Mouse (Mus musculus) midbrain, postnatal 0 days (tissue): ENCODE results near the gene Ncoa7. TPM values are rescaled to one million over a fixed set of nuclear protein-coding genes. Genes with fewer than 3 reads are reported as not detected.

ENCODE experiments used
- ATAC-seq: fragments of 200-750 bp; cut with Nextera tagmentation; 2 replicates; pipeline ENCODE4 v1.8.0; 2017; ENCODE audit warnings: moderate number of reproducible peaks, mild to moderate bottlenecking, moderate TSS enrichment, moderate library complexity; ENCODE audit not compliant: low FRiP score
- DNase-seq: peaks from one replicate; pipeline ENCODE4 v3.0.0-alpha.2; 2015; ENCODE audit warnings: low spot score
- H3K27ac ChIP-seq: fragments of 300-500 bp; sonication (generic); 2 replicates; pipeline ENCODE4 v1.5.1; 2014; ENCODE audit warnings: low read depth, mild to moderate bottlenecking, low read length, mixed read lengths
- H3K27me3 ChIP-seq: fragments of 300-500 bp; sonication (generic); 2 replicates; pipeline ENCODE4 v1.6.1; 2014; ENCODE audit warnings: low read length, control low read depth, mixed read lengths; ENCODE audit not compliant: insufficient read depth
- H3K36me3 ChIP-seq: fragments of 300-500 bp; sonication (generic); 2 replicates; pipeline ENCODE4 v1.6.1; 2014; ENCODE audit warnings: low read length, control low read depth, mixed read lengths; ENCODE audit not compliant: insufficient read depth
- H3K4me1 ChIP-seq: fragments of 300-500 bp; sonication (generic); 2 replicates; pipeline ENCODE4 v1.6.1; 2014; ENCODE audit warnings: mild to moderate bottlenecking, control low read depth, antibody characterized with exemption, low read length, mixed read lengths; ENCODE audit not compliant: insufficient read depth
- H3K4me2 ChIP-seq: fragments of 300-500 bp; sonication (generic); 2 replicates; pipeline ENCODE4 v1.6.1; 2014; ENCODE audit warnings: low read depth, mild to moderate bottlenecking, low read length, mixed read lengths; ENCODE audit not compliant: poor library complexity, severe bottlenecking
- H3K4me3 ChIP-seq: fragments of 300-500 bp; sonication (generic); 2 replicates; pipeline ENCODE4 v1.5.1; 2014; ENCODE audit warnings: low read depth, mild to moderate bottlenecking, low read length, moderate library complexity
- H3K9ac ChIP-seq: fragments of 300-500 bp; sonication (generic); replicated peaks from 2 replicates; pipeline ENCODE4 v1.6.1; 2014; ENCODE audit warnings: mild to moderate bottlenecking, low read length, moderate library complexity, mixed read lengths; ENCODE audit not compliant: poor library complexity, severe bottlenecking
- H3K9me3 ChIP-seq: fragments of 300-500 bp; sonication (generic); 2 replicates; pipeline ENCODE4 v1.6.1; 2016; ENCODE audit warnings: low read length, control low read depth
- CTCF ChIP-seq: IDR thresholded peaks from 2 replicates; pipeline ENCODE4 v1.5.1; 2016; ENCODE audit warnings: antibody characterized with exemption, mild to moderate bottlenecking
- WGBS: fragments of 180-500 bp; shearing (Covaris S2); extraction: QIAGEN DNeasy Blood & Tissue Kit; methylation state at CpG from one replicate; pipeline ENCODE4 v1.1.7; 2014; 5-methylcytosine and 5-hydroxymethylcytosine counted together
- polyA plus RNA-seq: library from polyadenylated mRNA; unstranded; fragments of >200 nt; fragmentation: Nextera tagmentation; extraction: Ambion mirVana; gene quantifications from 2 replicates; pipeline ENCODE4 v1.2.1, GENCODE M21; 2015
- total RNA-seq: library from RNA; depleted of rRNA; stranded (reverse); fragments of >200 nt; gene quantifications from 2 replicates; pipeline ENCODE4 v1.2.3, GENCODE M21; 2014

Ncoa7 gene
- total and polyA plus RNA-seq, 2 experiments from 2014 or later, result 22.9 to 25.8 TPM

- Histone ChIP-seq H3K27ac (peak within 1 kb of the TSS; percentile 51; the same call in 1 of the 2 replicates), H3K4me1 (peaks cover 8% of the 10 kb centered on the region; the same call in 1 of the 2 replicates), H3K4me3 (peak within 1 kb of the TSS; percentile 67), H3K27me3 (peaks cover 31% of the 10 kb centered on the region), H3K9me3 (no peaks in the 10 kb centered on the region), H3K9ac (peak within 1 kb of the TSS; percentile 57), H3K4me2 (peak within 1 kb of the TSS; percentile 80), H3K36me3 (no peaks in the 10 kb centered on the region)
- TF ChIP-seq CTCF, result peak; percentile 22
- under 1% methylated on average over 59 of the region's 70 CpGs for WGBS
- ATAC-seq, result peak; percentile 100
- peak; percentile 97 for DNase-seq
Measured at GRCm38 (mm10) chr10:30842643-30843437, 39.7 kb upstream of the Ncoa7 start, which contains the start of gene Hey2. Gene Hey2, minus strand, starts transcription at chr10:30842801.

GRCm38 (mm10) chr10:30842228-30842627 is 39.1 kb upstream of the Ncoa7 start:
- no peaks in the 10 kb centered on the region for H3K36me3 ChIP-seq
- peak overlapping the region; percentile 57 for H3K9ac ChIP-seq
- DNase-seq, result no peak
- peaks cover 8% of the 10 kb centered on the region; the same call in 1 of the 2 replicates for H3K4me1 ChIP-seq
- peak; percentile 64 for ATAC-seq
- H3K27ac ChIP-seq, result peak overlapping the region; percentile 51; the same call in 1 of the 2 replicates
- H3K4me3 ChIP-seq, result peak overlapping the region; percentile 67
- no peaks in the 10 kb centered on the region for H3K9me3 ChIP-seq
- WGBS, result under 1% methylated on average over 29 of the region's 29 CpGs
- H3K4me2 ChIP-seq, result peak overlapping the region; percentile 80
- TF ChIP-seq CTCF, result no peak
- peaks cover 31% of the 10 kb centered on the region for H3K27me3 ChIP-seq

GRCm38 (mm10) chr10:30840824-30841223 is 37.7 kb upstream of the Ncoa7 start:
- Histone ChIP-seq H3K9me3 (no peaks in the 10 kb centered on the region), H3K4me2 (0 out of 2 replicates have a peak overlapping the region, but pooled peaks have one; percentile 0), H3K9ac (no peak overlapping the region), H3K4me1 (peaks cover 8% of the 10 kb centered on the region; the same call in 1 of the 2 replicates), H3K27me3 (peaks cover 18% of the 10 kb centered on the region), H3K36me3 (no peaks in the 10 kb centered on the region), H3K4me3 (no peak overlapping the region), H3K27ac (no peak overlapping the region)
- no peak for DNase-seq
- ATAC-seq, result no peak
- 86% methylated on average over 5 of the region's 5 CpGs for WGBS
- TF ChIP-seq CTCF, result no peak

- WGBS, result 3% methylated on average over 1 of the region's 1 CpGs
- no peak overlapping the region for H3K4me2 ChIP-seq
- peak; percentile 57 for DNase-seq
Measured at GRCm38 (mm10) chr10:30838188-30838587, 35.1 kb upstream of the Ncoa7 start.

GRCm38 (mm10) chr10:30825049-30825448 is 21.9 kb upstream of the Ncoa7 start:
- H3K27me3 ChIP-seq, result no peaks in the 10 kb centered on the region
- H3K27ac ChIP-seq, result no peak overlapping the region
- H3K9ac ChIP-seq, result no peak overlapping the region
- peak; percentile 71; the same call in 1 of the 2 replicates for ATAC-seq
- no peak overlapping the region for H3K4me2 ChIP-seq
- no peaks in the 10 kb centered on the region for H3K9me3 ChIP-seq
- H3K4me3 ChIP-seq, result no peak overlapping the region
- DNase-seq, result peak; percentile 82
- H3K4me1 ChIP-seq, result no peaks in the 10 kb centered on the region
- H3K36me3 ChIP-seq, result no peaks in the 10 kb centered on the region
- WGBS, result 12% methylated on average over 1 of the region's 1 CpGs
- peak; percentile 84 for TF ChIP-seq CTCF

More at GRCm38 (mm10) chr10:30838188-30838587, 35.1 kb upstream of the Ncoa7 start:
- TF ChIP-seq CTCF, result peak; percentile 66
- ATAC-seq, result no peak
- Histone ChIP-seq H3K4me3 (no peak overlapping the region), H3K27ac (no peak overlapping the region), H3K9ac (no peak overlapping the region), H3K36me3 (no peaks in the 10 kb centered on the region; the same call in 1 of the 2 replicates), H3K4me1 (no peaks in the 10 kb centered on the region), H3K9me3 (no peaks in the 10 kb centered on the region), H3K27me3 (0 out of 2 replicates have a peak, but pooled peaks cover 4% of the 10 kb centered on the region)

GRCm38 (mm10) chr10:30810967-30811293 is 7.8 kb upstream of the Ncoa7 start:
- Histone ChIP-seq H3K4me3 (peak overlapping the region; percentile 47), H3K9me3 (no peaks in the 10 kb centered on the region), H3K27me3 (no peaks in the 10 kb centered on the region), H3K4me1 (no peaks in the 10 kb centered on the region), H3K36me3 (no peaks in the 10 kb centered on the region), H3K4me2 (peak overlapping the region; percentile 46), H3K27ac (peak overlapping the region; percentile 72), H3K9ac (peak overlapping the region; percentile 52)
- ATAC-seq (peak; percentile 96), DNase-seq (peak; percentile 95)
- 10% methylated on average over 11 of the region's 11 CpGs for WGBS
- TF ChIP-seq CTCF, result peak; percentile 89
